Mouse (Mus musculus) macrophage (primary cell): ENCODE data around the gene Muc13. TPM values are rescaled to one million over a fixed set of nuclear protein-coding genes. Genes with fewer than 3 reads are reported as not detected.

Experiments
- H3K27ac ChIP-seq: fragments of 350-480 bp; formaldehyde crosslinking; 2 replicates; pipeline ENCODE4 v1.9.0; 2021
- H3K36me3 ChIP-seq: fragments of 350-480 bp; formaldehyde crosslinking; 2 replicates; pipeline ENCODE4 v1.9.0; 2021; ENCODE audit errors: inconsistent target
- H3K4me3 ChIP-seq: fragments of 350-480 bp; formaldehyde crosslinking; 2 replicates; pipeline ENCODE4 v1.9.0; 2021; ENCODE audit errors: inconsistent target
- H3K79me2 ChIP-seq: fragments of 350-480 bp; formaldehyde crosslinking; 2 replicates; pipeline ENCODE4 v1.9.0; 2021; ENCODE audit errors: inconsistent target
- WGBS: methylation state at CpG from one replicate; pipeline ENCODE4 v1.1.7; 2026; ENCODE audit warnings: inconsistent platforms; ENCODE audit not compliant: missing documents; 5-methylcytosine and 5-hydroxymethylcytosine counted together
- polyA plus RNA-seq: library from polyadenylated mRNA; stranded (reverse); fragments of 250-400 nt; gene quantifications from 3 replicates; pipeline ENCODE4 v1.2.4, GENCODE M21; 2018; ENCODE audit warnings: inconsistent platforms

Muc13 gene
- polyA plus RNA-seq, 1 experiment from 2014 or later, result 0.04 TPM

DNA sequence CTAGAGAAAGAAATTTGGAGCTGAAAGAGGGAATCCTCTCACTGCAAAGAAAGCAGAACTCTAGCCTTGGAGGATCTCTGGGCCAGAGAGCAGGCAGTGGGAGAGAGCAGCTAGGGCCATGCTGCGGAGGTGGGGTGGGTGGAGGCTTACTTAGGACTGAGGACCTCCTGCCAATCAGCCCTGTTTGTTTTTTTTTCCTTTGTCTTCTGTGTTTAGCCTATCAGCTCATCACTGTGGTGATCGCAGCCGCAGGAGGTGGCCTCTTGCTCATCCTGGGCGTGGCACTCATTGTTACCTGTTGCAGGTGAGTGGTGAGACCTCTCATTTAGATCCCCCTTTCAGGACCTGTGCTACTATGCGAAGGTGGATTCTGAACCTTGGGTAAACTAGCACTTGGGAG lies 33.3 kb upstream of the Muc13 start:
- H3K4me3 ChIP-seq, result no peak overlapping the region
- no peaks in the 10 kb centered on the region for H3K36me3 ChIP-seq
- no peaks in the 10 kb centered on the region for H3K79me2 ChIP-seq
- 94% methylated on average over 5 of the region's 5 CpGs for WGBS
- H3K27ac ChIP-seq, result no peak overlapping the region

DNA sequence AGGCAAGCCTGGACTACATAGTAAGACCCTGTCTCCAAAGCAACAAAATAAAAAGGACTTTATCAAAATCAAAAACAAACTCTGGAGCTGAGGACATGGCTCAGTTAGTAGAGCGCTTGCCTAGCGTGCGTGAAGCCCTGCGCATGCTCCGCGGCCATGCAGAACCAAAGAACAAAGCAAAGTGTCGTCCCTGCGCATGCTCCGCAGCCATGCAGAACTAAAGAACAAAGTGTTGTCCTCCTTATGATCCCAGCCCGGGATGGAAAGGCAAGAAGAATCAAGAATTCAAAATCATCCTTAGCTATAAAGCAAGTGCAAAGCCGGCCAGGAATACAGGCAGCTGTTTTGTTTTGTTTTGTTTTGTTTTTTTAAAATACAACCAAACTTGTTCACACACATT lies 32.8 kb upstream of the Muc13 start:
- H3K27ac ChIP-seq, result no peak overlapping the region
- H3K79me2 ChIP-seq, result no peaks in the 10 kb centered on the region
- H3K36me3 ChIP-seq, result no peaks in the 10 kb centered on the region
- H3K4me3 ChIP-seq, result no peak overlapping the region
- 95% methylated on average over 11 of the region's 11 CpGs for WGBS

DNA sequence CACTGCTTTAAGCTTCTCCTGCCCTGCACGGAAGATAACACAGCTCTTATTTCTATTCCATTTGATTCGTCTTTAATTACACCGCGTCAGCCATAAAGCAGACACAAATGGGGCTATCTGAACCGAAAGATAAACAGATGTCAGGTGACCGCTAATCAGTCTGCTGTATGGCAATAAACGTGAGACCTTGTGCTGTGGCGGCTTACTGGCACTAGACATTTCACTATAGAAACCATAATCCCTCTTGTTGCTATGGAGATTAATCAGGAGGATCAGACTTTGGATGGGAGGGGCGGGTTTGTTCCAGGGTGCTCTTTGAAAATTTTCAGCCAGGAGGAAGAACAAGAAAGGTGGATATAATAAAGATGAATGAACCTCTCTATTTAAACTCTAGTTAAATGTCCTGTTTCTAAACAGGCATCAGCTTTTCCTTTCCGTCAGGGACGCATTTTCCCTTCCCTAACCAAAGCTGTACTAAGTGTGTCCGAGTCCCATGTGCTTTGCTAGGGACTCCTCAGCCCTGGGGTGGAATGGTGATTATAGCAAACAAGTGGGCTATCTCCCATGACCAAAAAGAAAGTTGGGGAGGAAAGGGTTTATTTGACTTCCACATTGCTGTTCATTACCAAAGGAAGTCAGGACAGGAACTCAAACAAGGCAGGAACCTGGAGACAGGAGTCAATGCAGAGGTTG lies 29.2 kb upstream of the Muc13 start:
- Histone ChIP-seq H3K4me3 (no peak overlapping the region), H3K27ac (no peak overlapping the region), H3K79me2 (no peaks in the 10 kb centered on the region), H3K36me3 (no peaks in the 10 kb centered on the region)
- WGBS, result 97% methylated on average over 12 of the region's 12 CpGs

DNA sequence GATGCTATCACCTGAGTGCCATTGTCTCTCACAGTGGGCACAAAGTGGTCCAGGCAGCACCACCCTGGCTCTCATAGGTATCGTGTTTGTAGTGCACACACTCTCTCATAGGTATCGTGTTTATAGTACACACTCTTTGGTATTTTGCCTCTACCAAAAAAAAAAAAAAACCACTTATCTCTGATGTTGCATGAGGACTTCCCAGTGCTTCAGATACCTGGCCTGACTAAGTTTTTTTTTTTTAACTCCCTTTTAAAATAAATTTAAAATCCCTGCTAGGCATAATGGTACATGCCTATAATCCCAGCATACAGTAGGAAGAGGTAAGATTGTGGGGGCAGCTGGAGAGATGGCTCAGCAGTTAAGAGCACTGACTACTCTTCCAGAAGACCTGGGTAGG lies 28.4 kb upstream of the Muc13 start:
- Histone ChIP-seq H3K36me3 (no peaks in the 10 kb centered on the region), H3K4me3 (no peak overlapping the region), H3K79me2 (no peaks in the 10 kb centered on the region), H3K27ac (no peak overlapping the region)
- WGBS, result 93% methylated on average over 2 of the region's 2 CpGs

DNA sequence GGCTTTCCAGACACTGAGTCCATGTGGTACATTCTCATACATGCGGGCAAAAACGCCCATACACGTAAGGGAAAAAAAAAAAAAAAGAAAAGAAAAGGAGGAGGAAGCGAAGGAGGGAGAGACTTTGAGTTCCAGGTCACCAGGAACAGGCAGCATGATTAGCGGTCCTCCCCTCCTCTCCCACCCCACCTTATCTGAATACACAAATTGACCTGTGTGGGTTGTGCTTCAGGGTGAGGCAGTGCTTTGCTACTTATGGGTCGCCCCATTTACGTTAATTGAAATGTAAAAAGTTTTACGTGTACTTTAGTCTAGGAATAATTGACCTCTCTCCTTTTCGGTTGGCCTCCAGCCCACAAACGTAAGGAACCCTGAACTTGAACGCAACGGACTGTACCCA lies 27.5 kb upstream of the Muc13 start:
- Histone ChIP-seq H3K27ac (no peak overlapping the region), H3K79me2 (no peaks in the 10 kb centered on the region), H3K36me3 (no peaks in the 10 kb centered on the region), H3K4me3 (no peak overlapping the region)
- WGBS, result 93% methylated on average over 9 of the region's 12 CpGs

DNA sequence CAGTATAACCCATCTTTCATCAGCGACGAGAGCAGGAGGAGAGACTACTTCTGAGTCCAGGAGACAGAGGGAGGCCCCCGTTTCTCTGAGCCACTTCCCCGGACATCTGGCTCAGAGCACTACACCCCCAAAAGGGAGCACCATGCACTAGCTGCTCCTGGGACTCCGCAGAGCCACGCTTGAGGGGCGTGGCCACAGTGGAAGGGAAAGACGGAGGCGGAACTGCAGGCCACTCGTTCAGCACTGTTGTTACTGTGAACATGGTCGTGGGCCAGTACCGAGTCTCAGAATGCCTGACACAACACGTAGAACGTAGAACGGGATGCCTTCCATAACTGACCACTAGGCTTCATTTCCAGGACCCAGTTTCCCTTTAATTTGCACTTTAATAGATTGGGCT lies 27.1 kb upstream of the Muc13 start:
- no peaks in the 10 kb centered on the region for H3K79me2 ChIP-seq
- no peak overlapping the region for H3K27ac ChIP-seq
- no peak overlapping the region for H3K4me3 ChIP-seq
- 95% methylated on average over 15 of the region's 15 CpGs for whole genome bisulfite sequencing
- no peaks in the 10 kb centered on the region for H3K36me3 ChIP-seq

DNA sequence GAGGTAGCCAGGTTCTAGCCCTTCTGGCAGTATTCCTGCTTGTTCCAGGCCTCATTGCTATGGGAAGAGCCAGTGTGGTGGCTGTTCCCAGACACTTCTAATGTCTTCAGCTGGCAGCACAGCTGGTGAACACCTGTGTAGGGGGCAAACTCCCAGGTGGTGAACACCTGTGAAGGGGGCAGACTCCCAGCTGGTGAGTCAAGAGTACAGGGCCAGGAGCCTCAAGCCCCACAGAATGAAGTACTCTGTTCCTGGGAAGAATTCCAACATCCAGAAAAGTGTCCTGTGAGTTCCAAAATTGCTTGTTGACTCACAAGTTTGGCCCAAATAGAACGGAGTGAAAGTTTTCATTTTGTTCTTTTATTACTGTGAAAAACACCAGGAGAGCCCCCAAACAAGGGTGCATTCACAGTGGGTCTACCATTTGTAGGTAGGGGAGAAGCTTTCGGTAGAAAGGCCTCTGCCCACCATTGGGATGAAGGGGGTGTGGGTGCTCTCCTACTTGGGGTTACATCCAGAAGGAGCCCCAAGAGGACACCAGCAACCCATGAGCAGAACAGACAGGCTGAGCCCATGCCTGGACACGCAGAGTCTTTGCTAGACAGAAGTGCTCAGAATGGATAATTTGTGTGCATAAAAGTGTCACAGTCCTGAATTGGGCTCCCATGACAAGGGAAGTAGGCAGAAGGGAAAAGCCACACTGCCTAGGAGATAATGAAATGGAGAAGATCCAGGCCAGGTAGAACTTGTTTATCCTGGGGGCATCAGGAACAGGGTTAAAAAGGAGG lies 25.2 kb upstream of the Muc13 start:
- Histone ChIP-seq H3K79me2 (no peaks in the 10 kb centered on the region), H3K27ac (no peak overlapping the region), H3K4me3 (no peak overlapping the region), H3K36me3 (no peaks in the 10 kb centered on the region)
- WGBS, result 100% methylated on average over 3 of the region's 3 CpGs

DNA sequence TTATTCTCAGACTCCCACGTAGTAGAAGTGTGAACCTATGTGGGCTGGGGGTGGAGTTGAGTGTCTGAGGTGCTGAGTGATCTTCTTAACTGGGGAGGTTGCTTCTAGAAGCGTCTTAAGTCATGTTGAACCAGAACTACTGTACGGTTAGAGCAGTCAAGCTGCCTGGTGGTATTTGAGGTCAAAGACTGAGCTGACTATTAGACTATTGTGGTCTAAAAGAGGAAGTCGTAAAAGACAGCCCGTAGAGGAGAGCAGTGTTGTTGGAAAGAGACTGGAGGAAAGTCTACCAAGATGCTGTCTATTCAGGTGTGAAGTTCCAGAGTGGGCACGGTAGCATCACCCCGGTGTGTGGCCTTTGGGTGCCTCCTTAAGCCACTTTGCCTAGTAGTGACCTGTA lies 24.0 kb upstream of the Muc13 start:
- Histone ChIP-seq H3K79me2 (no peaks in the 10 kb centered on the region), H3K36me3 (no peaks in the 10 kb centered on the region), H3K4me3 (no peak overlapping the region), H3K27ac (no peak overlapping the region)
- under 1% methylated on average over 7 of the region's 7 CpGs for WGBS

DNA sequence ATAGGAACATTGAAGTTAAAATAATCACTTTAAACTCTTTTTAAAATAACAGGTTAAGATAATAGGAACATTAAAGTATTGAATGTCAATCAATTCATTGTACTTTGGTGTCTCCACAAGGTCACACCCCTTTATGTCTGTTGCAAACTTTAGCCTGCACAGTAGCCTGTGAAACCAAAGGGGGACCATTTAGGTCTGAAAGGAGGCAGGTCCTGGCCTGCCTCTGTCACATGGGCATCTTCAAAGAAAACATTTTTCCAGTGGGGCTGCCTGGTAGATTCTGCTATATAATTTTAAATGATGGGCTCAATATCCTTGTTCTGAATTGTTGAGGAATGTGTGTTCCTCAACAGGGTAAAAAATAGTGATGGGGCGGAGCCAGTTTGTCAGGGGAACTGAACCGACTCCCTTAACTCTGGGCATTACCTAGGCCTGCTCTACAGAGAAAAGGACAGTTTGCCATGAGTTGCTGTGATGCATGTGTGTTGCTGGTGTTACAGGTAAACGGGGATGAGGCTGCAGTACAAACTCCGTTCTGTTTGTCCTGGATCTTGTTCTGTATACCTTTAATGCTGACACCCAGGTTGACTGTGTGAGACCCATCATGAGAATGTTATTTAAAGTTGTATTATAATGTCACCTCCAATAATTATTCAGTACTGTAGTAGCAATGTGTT lies 22.9 kb upstream of the Muc13 start:
- Histone ChIP-seq H3K27ac (no peak overlapping the region), H3K79me2 (no peaks in the 10 kb centered on the region), H3K4me3 (no peak overlapping the region), H3K36me3 (no peaks in the 10 kb centered on the region)
- WGBS, result 92% methylated on average over 4 of the region's 4 CpGs

DNA sequence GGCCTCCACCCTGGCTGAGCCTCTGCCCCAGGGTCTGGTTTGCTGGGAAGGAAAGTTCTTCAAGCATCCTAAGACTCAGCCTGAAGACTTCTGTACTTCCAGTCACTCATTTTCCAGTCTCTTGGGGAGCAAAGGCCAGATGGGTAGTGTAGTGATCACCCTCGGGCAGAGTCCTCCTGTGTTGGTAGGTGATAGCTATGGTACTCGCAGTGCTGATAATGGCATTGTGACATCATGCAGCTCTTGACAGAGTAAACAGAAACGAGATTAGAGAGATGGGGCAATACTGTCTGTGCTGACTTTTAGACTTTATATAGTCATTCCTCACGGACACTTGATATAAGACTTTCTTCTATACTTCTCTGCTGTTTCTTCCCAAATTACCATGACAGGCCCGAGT lies 21.0 kb upstream of the Muc13 start:
- Histone ChIP-seq H3K4me3 (no peak overlapping the region), H3K27ac (no peak overlapping the region)
- 91% methylated on average over 5 of the region's 5 CpGs for WGBS

DNA sequence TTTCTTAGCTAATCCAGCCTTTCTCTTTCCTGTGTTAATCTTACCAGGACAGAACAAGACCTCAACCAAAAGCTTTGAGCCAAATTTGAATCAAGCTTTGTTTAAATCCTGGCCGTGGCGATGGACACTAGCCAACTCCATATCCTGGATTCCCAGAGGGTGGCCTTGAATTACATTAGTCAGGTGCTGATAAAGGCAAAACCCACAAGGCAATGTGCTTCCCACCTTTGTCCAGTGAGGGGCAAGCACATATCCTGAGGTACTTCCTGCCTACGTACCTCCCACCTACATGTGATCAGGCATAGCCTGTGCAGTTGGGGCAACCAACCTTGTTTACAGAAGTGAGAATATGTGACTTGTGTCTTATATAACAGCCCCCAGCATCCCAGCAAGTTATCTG lies 18.9 kb upstream of the Muc13 start:
- H3K27ac ChIP-seq, result no peak overlapping the region
- no peaks in the 10 kb centered on the region for H3K36me3 ChIP-seq
- H3K79me2 ChIP-seq, result no peaks in the 10 kb centered on the region
- H3K4me3 ChIP-seq, result no peak overlapping the region
- 84% methylated on average over 3 of the region's 3 CpGs for WGBS

More for the DNA sequence above, 21.0 kb upstream of the Muc13 start:
- no peaks in the 10 kb centered on the region for H3K36me3 ChIP-seq
- no peaks in the 10 kb centered on the region for H3K79me2 ChIP-seq

DNA sequence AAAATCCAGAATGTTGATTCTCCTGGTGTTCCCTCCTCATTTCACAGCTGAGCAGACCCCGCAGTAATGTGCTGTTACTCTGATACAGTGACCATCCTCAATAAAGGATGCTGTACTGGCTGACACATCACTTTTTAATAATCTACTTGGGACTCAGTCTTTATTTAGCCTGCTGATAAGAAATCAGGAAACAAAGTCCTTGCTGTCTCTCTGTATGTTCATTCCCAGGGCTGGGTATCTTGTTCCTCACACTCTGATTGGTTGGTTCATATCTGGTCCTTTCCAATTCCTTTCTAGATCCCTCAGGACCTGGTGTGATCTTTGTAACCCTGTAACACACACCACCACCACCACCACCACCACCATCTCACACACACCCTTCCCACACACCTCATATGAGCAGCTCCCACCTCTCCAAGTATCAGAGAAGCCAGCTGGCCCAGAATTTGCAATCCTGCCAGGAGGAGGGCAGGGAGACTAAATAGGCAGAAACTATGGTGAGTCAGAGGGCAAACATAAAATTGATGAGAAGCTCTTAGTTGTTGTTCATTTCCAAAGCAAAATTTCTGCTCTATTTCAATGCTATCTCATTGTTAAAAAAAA lies 18.0 kb upstream of the Muc13 start:
- no peak overlapping the region for H3K4me3 ChIP-seq
- H3K36me3 ChIP-seq, result no peaks in the 10 kb centered on the region
- H3K27ac ChIP-seq, result no peak overlapping the region
- WGBS, result 100% methylated on average over 1 of the region's 1 CpGs
- no peaks in the 10 kb centered on the region for H3K79me2 ChIP-seq

DNA sequence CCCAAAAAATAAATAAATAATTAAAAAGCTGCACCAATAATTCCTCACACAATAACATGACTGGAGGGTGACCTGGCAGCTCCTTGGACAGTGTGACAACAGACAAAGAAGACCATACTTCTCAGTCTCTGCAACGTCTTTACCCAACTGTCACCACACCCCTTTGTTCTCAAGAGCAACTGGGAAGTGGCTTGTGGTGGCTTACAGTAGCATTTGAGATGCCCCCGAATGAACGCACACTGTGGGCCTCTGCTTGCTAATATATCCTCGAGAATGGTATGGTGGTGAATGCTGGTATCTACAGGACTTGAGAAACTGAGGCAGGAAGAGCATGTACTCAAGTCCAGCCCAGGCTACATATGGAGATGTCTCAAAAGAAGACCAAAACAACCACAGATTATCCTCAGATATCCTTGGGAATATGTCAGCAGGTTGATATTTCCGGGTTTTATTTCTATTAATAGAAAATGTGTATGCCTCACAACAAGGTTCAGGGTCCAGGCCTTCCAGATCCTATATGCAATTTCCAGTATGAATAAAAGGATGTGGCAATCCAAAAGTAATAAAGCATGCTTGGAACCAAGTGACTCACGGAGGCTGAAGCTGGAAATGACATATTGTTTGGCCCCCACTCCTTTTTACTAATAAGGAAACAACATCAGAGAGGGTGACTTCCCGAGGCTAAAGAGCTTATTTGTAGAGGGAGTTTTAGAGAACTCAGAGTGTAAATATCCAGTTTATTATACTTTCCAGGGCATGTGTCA lies 16.9 kb upstream of the Muc13 start:
- H3K27ac ChIP-seq, result no peak overlapping the region
- H3K4me3 ChIP-seq, result no peak overlapping the region
- H3K36me3 ChIP-seq, result no peaks in the 10 kb centered on the region
- no peaks in the 10 kb centered on the region for H3K79me2 ChIP-seq
- WGBS, result 20% methylated on average over 7 of the region's 7 CpGs

DNA sequence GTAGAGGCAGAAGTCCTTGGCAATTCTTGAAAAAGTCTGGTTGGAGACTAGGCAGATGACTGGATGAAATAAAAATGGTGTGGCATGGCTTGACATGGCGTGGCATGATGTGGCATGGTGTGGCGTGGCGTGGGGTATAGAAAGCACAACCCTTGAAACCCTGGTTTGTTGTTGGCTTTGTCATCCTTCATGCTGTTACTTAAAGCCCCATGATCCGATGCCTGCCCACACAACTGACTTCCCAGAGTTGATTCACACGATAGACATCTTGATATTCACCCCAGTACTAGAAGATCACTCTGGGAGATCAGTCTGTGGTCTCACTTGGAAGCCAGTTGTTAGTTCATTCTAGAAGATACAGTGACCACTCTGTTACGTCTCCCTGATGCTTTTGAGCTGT lies 16.2 kb upstream of the Muc13 start:
- H3K4me3 ChIP-seq, result no peak overlapping the region
- H3K79me2 ChIP-seq, result no peaks in the 10 kb centered on the region
- no peak overlapping the region for H3K27ac ChIP-seq
- H3K36me3 ChIP-seq, result no peaks in the 10 kb centered on the region
- WGBS, result 91% methylated on average over 6 of the region's 6 CpGs
